In the genomic region with DNA sequence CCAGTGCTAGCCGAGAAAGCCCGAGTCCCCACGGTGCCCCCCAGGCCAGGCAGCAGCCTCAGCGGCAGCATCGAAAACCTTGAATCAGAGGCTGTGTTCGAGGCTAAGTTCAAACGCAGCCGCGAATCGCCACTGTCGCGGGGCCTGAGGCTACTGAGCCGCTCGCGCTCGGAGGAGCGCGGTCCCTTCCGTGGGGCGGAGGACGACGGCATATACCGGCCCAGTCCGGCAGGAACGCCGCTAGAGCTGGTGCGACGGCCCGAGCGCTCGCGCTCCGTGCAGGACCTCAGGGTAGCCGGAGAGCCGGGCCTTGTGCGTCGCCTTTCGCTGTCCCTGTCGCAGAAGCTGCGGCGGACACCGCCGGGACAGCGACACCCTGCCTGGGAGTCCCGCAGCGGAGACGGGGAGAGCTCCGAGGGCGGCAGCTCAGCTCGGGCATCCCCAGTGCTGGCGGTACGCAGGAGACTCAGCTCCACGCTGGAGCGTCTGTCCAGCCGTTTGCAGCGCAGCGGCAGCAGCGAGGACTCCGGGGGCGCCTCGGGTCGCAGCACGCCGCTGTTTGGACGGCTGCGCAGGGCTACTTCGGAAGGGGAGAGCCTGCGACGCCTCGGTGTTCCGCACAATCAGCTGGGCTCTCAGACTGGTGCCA, we compare ENCODE assay signal across 9 mouse cellular contexts. TPM values are rescaled to one million over a fixed set of nuclear protein-coding genes. Genes with fewer than 3 reads are reported as not detected.
DNase-seq lines count a peak whose midpoint lies in the region; ATAC-seq and TF ChIP-seq lines count a peak whose summit lies in the region.
"Had no signal": no experiment of that assay in that cellular context is flagged by ENCODE, and none has a peak within 500 bp of the region (broad histone marks: within the 10 kb centered on the region; RNA-seq: fewer than 3 reads in every experiment).

No protein-coding gene starts in this region.

- peak overlapping the region; percentile 32 for H3K4me3 ChIP-seq in lung, embryonic 15.5 days
- H3K4me3 ChIP-seq in lung, adult 2 months (replicated peaks; ENCODE audit: extremely low read depth, low read depth, low read length), result no peak overlapping the region
- peak overlapping the region; percentile 41 for H3K4me3 ChIP-seq in embryonic facial prominence, embryonic 14.5 days (ENCODE audit: low read depth, low read length)
- peak overlapping the region; percentile 43 for H3K4me3 ChIP-seq in kidney, embryonic 16.5 days (ENCODE audit: low read length)
- peak overlapping the region; percentile 37 for H3K4me3 ChIP-seq in midbrain, embryonic 13.5 days (replicated peaks)

- H3K4me2 ChIP-seq in lung, embryonic 15.5 days, result peak overlapping the region; percentile 59
- peak overlapping the region; percentile 68 for H3K4me2 ChIP-seq in embryonic facial prominence, embryonic 14.5 days (ENCODE audit: low read depth, low read length)
- peak overlapping the region; percentile 58 for H3K4me2 ChIP-seq in kidney, embryonic 16.5 days (replicated peaks; ENCODE audit: low read depth, low read length)
- H3K4me2 ChIP-seq in midbrain, embryonic 13.5 days (replicated peaks), result peak overlapping the region; percentile 52

- 2% methylated on average over 71 of the region's 71 CpGs for WGBS in lung, embryonic 15.5 days
- 5% methylated on average over 71 of the region's 71 CpGs for WGBS in lung, adult 2 months
- WGBS in embryonic facial prominence, embryonic 14.5 days, result 2% methylated on average over 30 of the region's 71 CpGs
- WGBS in kidney, embryonic 16.5 days, result 2% methylated on average over 71 of the region's 71 CpGs
- under 1% methylated on average over 71 of the region's 71 CpGs for WGBS in midbrain, embryonic 13.5 days

- peak; percentile 59; the same call in 1 of the 2 replicates for ATAC-seq in lung, embryonic 15.5 days (ENCODE audit: borderline replicate concordance, extremely low read depth, low FRiP score, low TSS enrichment)
- peak; percentile 53 for ATAC-seq in embryonic facial prominence, embryonic 14.5 days (ENCODE audit: low read depth)
- ATAC-seq in kidney, embryonic 16.5 days (ENCODE audit: low FRiP score, low TSS enrichment), result peak; percentile 60
- peak; percentile 65 for ATAC-seq in midbrain, embryonic 13.5 days

- no peak overlapping the region for H3K27ac ChIP-seq in lung, embryonic 15.5 days
- H3K27ac ChIP-seq in embryonic facial prominence, embryonic 14.5 days (replicated peaks; ENCODE audit: low read depth, low read length), result no peak overlapping the region
- H3K27ac ChIP-seq in kidney, embryonic 16.5 days (ENCODE audit: low read length), result no peak overlapping the region
- peak overlapping the region; percentile 47 for H3K27ac ChIP-seq in midbrain, embryonic 13.5 days
- H3K27ac ChIP-seq: macrophage had no signal

- H3K9ac ChIP-seq in lung, embryonic 15.5 days, result peak overlapping the region; percentile 19; the same call in 1 of the 2 replicates
- peak overlapping the region; percentile 57 for H3K9ac ChIP-seq in embryonic facial prominence, embryonic 14.5 days (ENCODE audit: low read depth, low read length)
- peak overlapping the region; percentile 63 for H3K9ac ChIP-seq in kidney, embryonic 16.5 days (replicated peaks; ENCODE audit: low read length)
- H3K9ac ChIP-seq in midbrain, embryonic 13.5 days (replicated peaks), result peak overlapping the region; percentile 64

- TF ChIP-seq CTCF in lung, adult 2 months (IDR thresholded peaks at IDR 0.05; ENCODE audit: insufficient read depth, low read length), result no peak

- H3K9me3 ChIP-seq in lung, embryonic 15.5 days, result no peaks in the 10 kb centered on the region
- no peaks in the 10 kb centered on the region for H3K9me3 ChIP-seq in embryonic facial prominence, embryonic 14.5 days (ENCODE audit: control insufficient read depth, low read length)
- H3K9me3 ChIP-seq in kidney, embryonic 16.5 days (ENCODE audit: low read length), result no peaks in the 10 kb centered on the region
- no peaks in the 10 kb centered on the region for H3K9me3 ChIP-seq in midbrain, embryonic 13.5 days

- 0 out of 2 replicates have a peak, but pooled peaks cover 7% of the 10 kb centered on the region for H3K36me3 ChIP-seq in lung, embryonic 15.5 days
- peaks cover 17% of the 10 kb centered on the region; the same call in 1 of the 2 replicates for H3K36me3 ChIP-seq in embryonic facial prominence, embryonic 14.5 days (ENCODE audit: control insufficient read depth, insufficient read depth, low read length)
- H3K36me3 ChIP-seq in kidney, embryonic 16.5 days (ENCODE audit: insufficient read depth, low read length), result no peaks in the 10 kb centered on the region
- peaks cover 3% of the 10 kb centered on the region; the same call in 1 of the 2 replicates for H3K36me3 ChIP-seq in midbrain, embryonic 13.5 days

- DNase-seq in lung, adult 2 months, result no peak
- DNase-seq in embryonic facial prominence, embryonic 14.5 days (ENCODE audit: low spot score), result peak; percentile 55
- DNase-seq in thymus, postnatal 25 days, result no peak
- DNase-seq in adipocyte (ENCODE audit: low spot score), result no peak
- DNase-seq in spleen, adult 18-20 months, result no peak

- peaks cover 56% of the 10 kb centered on the region for H3K27me3 ChIP-seq in lung, embryonic 15.5 days
- H3K27me3 ChIP-seq in embryonic facial prominence, embryonic 14.5 days (replicated peaks; ENCODE audit: control insufficient read depth, insufficient read depth, low read length), result peaks cover 51% of the 10 kb centered on the region
- peaks cover 42% of the 10 kb centered on the region for H3K27me3 ChIP-seq in kidney, embryonic 16.5 days (ENCODE audit: insufficient read depth, low read length)
- H3K27me3 ChIP-seq in midbrain, embryonic 13.5 days, result peaks cover 61% of the 10 kb centered on the region

- H3K4me1 ChIP-seq in lung, embryonic 15.5 days, result peaks cover 19% of the 10 kb centered on the region
- no peaks in the 10 kb centered on the region for H3K4me1 ChIP-seq in lung, adult 2 months (ENCODE audit: control insufficient read depth, insufficient read depth, low read length)
- peaks cover 9% of the 10 kb centered on the region for H3K4me1 ChIP-seq in embryonic facial prominence, embryonic 14.5 days (ENCODE audit: control insufficient read depth, insufficient read depth, low read length)
- peaks cover 21% of the 10 kb centered on the region for H3K4me1 ChIP-seq in kidney, embryonic 16.5 days (ENCODE audit: insufficient read depth, low read length)
- peaks cover 33% of the 10 kb centered on the region for H3K4me1 ChIP-seq in midbrain, embryonic 13.5 days (replicated peaks)

- TF ChIP-seq POLR2A in lung, adult 2 months (IDR thresholded peaks at IDR 0.05; ENCODE audit: borderline replicate concordance, extremely low read depth, low read depth, low read length), result no peak

RNA-seq across cellular contexts. Expression of gene Gmppa, which starts 12.8 kb away (rescaled TPM):
- polyA plus RNA-seq in lung, embryonic 15.5 days (2015; fragmentation: Nextera tagmentation; extraction: Ambion mirVana), result 80.3 and 88.5 TPM in 2 replicates
- polyA plus RNA-seq in lung, adult 2 months (2012; rRNA removed), result 106 and 125 TPM in 2 replicates
- 74.2 and 82.9 TPM in 2 replicates for polyA plus RNA-seq in embryonic facial prominence, embryonic 14.5 days (2014; fragmentation: Nextera tagmentation; extraction: Ambion mirVana)
- 91.4 and 91.6 TPM in 2 replicates for polyA plus RNA-seq in kidney, embryonic 16.5 days (2015; fragmentation: Nextera tagmentation; extraction: Ambion mirVana)
- polyA plus RNA-seq in midbrain, embryonic 13.5 days (2015; fragmentation: Nextera tagmentation; extraction: Ambion mirVana), result 78.4 and 88.8 TPM in 2 replicates

RNA-seq across cellular contexts. Expression of gene Asic4, which starts 27.3 kb away (rescaled TPM):
- 0.26 and 0.30 TPM in 2 replicates for polyA plus RNA-seq in lung, embryonic 15.5 days (2015; fragmentation: Nextera tagmentation; extraction: Ambion mirVana)
- polyA plus RNA-seq in lung, adult 2 months (2012; rRNA removed), result 0.05 TPM in 1 of 2 replicates, not detected in the other
- 0.16 and 0.18 TPM in 2 replicates for polyA plus RNA-seq in embryonic facial prominence, embryonic 14.5 days (2014; fragmentation: Nextera tagmentation; extraction: Ambion mirVana)
- polyA plus RNA-seq in kidney, embryonic 16.5 days (2015; fragmentation: Nextera tagmentation; extraction: Ambion mirVana), result 1.00 and 1.5 TPM in 2 replicates
- polyA plus RNA-seq in midbrain, embryonic 13.5 days (2015; fragmentation: Nextera tagmentation; extraction: Ambion mirVana), result 57.3 and 81.6 TPM in 2 replicates
- polyA plus RNA-seq: macrophage had no signal

RNA-seq across cellular contexts. Expression of gene Speg, which starts 47.9 kb away (rescaled TPM):
- 41.6 and 42.8 TPM in 2 replicates for polyA plus RNA-seq in lung, embryonic 15.5 days (2015; fragmentation: Nextera tagmentation; extraction: Ambion mirVana)
- polyA plus RNA-seq in lung, adult 2 months (2012; rRNA removed), result 31.5 and 35.0 TPM in 2 replicates
- 20.2 and 20.3 TPM in 2 replicates for polyA plus RNA-seq in embryonic facial prominence, embryonic 14.5 days (2014; fragmentation: Nextera tagmentation; extraction: Ambion mirVana)
- 61.4 and 61.5 TPM in 2 replicates for polyA plus RNA-seq in kidney, embryonic 16.5 days (2015; fragmentation: Nextera tagmentation; extraction: Ambion mirVana)
- polyA plus RNA-seq in midbrain, embryonic 13.5 days (2015; fragmentation: Nextera tagmentation; extraction: Ambion mirVana), result 11.2 and 12.8 TPM in 2 replicates

RNA-seq across cellular contexts. Expression of gene Chpf, which starts 56.2 kb away (rescaled TPM):
- 29.5 and 31.1 TPM in 2 replicates for polyA plus RNA-seq in lung, embryonic 15.5 days (2015; fragmentation: Nextera tagmentation; extraction: Ambion mirVana)
- polyA plus RNA-seq in lung, adult 2 months (2012; rRNA removed), result 89.7 and 127 TPM in 2 replicates
- 65.1 and 66.0 TPM in 2 replicates for polyA plus RNA-seq in embryonic facial prominence, embryonic 14.5 days (2014; fragmentation: Nextera tagmentation; extraction: Ambion mirVana)
- 37.9 and 38.6 TPM in 2 replicates for polyA plus RNA-seq in kidney, embryonic 16.5 days (2015; fragmentation: Nextera tagmentation; extraction: Ambion mirVana)
- polyA plus RNA-seq in midbrain, embryonic 13.5 days (2015; fragmentation: Nextera tagmentation; extraction: Ambion mirVana), result 25.1 and 28.7 TPM in 2 replicates

RNA-seq across cellular contexts. Expression of gene Tmem198, which starts 56.4 kb away (rescaled TPM):
- 0.65 and 0.82 TPM in 2 replicates for polyA plus RNA-seq in lung, embryonic 15.5 days (2015; fragmentation: Nextera tagmentation; extraction: Ambion mirVana)
- polyA plus RNA-seq in lung, adult 2 months (2012; rRNA removed), result 5.2 and 7.4 TPM in 2 replicates
- 1.3 and 1.6 TPM in 2 replicates for polyA plus RNA-seq in embryonic facial prominence, embryonic 14.5 days (2014; fragmentation: Nextera tagmentation; extraction: Ambion mirVana)
- 0.77 and 0.99 TPM in 2 replicates for polyA plus RNA-seq in kidney, embryonic 16.5 days (2015; fragmentation: Nextera tagmentation; extraction: Ambion mirVana)
- polyA plus RNA-seq in midbrain, embryonic 13.5 days (2015; fragmentation: Nextera tagmentation; extraction: Ambion mirVana), result 46.1 and 47.3 TPM in 2 replicates
- polyA plus RNA-seq: macrophage had no signal

Comparison
In these comparisons a context has a peak if more than half of its experiments do, and no peak if none do; other contexts are left out.
1. RNA of gene Asic4, which starts 27.3 kb away (polyA plus RNA-seq): 57.3 to 81.6 TPM in midbrain, embryonic 13.5 days; 1.00 to 1.5 TPM in kidney, embryonic 16.5 days, 0.26 to 0.30 TPM in lung, embryonic 15.5 days, 0.16 to 0.18 TPM in embryonic facial prominence, embryonic 14.5 days and 0.05 TPM in lung, adult 2 months; every median in the first group is over 10 times any median in the second.
2. Peak in every context shown above with its lines, with median percentiles within 50 percentile points of each other: ATAC-seq, H3K4me2 ChIP-seq and H3K9ac ChIP-seq.